In genomic region chr14:54925349-54926342, GRCm38 (mm10) we compare ENCODE assay signal across 7 mouse cellular contexts. TPM values are rescaled to one million over a fixed set of nuclear protein-coding genes. Genes with fewer than 3 reads are reported as not detected.
DNase-seq lines count a peak whose midpoint lies in the region; ATAC-seq and TF ChIP-seq lines count a peak whose summit lies in the region.

Efs (minus strand) TSS chr14:54926126.

- no peaks in the 10 kb centered on the region for H3K79me2 ChIP-seq in myocyte (ENCODE audit: control insufficient read depth, insufficient read depth)

- no peaks in the 10 kb centered on the region for H3K9me3 ChIP-seq in intestine, embryonic 15.5 days

- no peak for TF ChIP-seq POLR2A in myocyte (IDR thresholded peaks at IDR 0.05; ENCODE audit: insufficient read length, low read depth)

- DNase-seq in brain, adult 2 months (ENCODE audit: low read depth, low spot score), result peak; percentile 70
- peak; percentile 82 for DNase-seq in embryo, embryonic 11 days
- peak; percentile 49 to 65 for DNase-seq in gastrocnemius, postnatal 36 days
- peak; percentile 24 for DNase-seq in liver
- DNase-seq in urinary bladder, postnatal 10 days (ENCODE audit: low spot score), result peak; percentile 44

- peaks cover 15% of the 10 kb centered on the region; the same call in 1 of the 2 replicates for H3K27me3 ChIP-seq in intestine, embryonic 15.5 days (replicated peaks)
- H3K27me3 ChIP-seq in myocyte (ENCODE audit: control insufficient read depth, insufficient read depth, insufficient read length), result peaks cover 31% of the 10 kb centered on the region

- no peak within 1 kb of the TSS for H3ac ChIP-seq in myocyte (ENCODE audit: control insufficient read depth, insufficient read length)

- peak within 1 kb of the TSS; percentile 99 for H3K27ac ChIP-seq in intestine, embryonic 15.5 days

- intact Hi-C loops in gastrocnemius, postnatal 36 days (cut with DNase I), result no loop called here

- ATAC-seq in intestine, embryonic 15.5 days, result peak; percentile 68

- H3K36me3 ChIP-seq in intestine, embryonic 15.5 days, result peaks cover 5% of the 10 kb centered on the region; the same call in 1 of the 2 replicates
- no peaks in the 10 kb centered on the region for H3K36me3 ChIP-seq in myocyte (ENCODE audit: control insufficient read depth, insufficient read depth)

- peak within 1 kb of the TSS; percentile 94 for H3K4me2 ChIP-seq in intestine, embryonic 15.5 days (replicated peaks)
- peak within 1 kb of the TSS; percentile 34 for H3K4me2 ChIP-seq in myocyte (ENCODE audit: low read depth)

- H3K4me3 ChIP-seq in intestine, embryonic 15.5 days (replicated peaks), result peak within 1 kb of the TSS; percentile 58
- H3K4me3 ChIP-seq in myocyte, result no peak within 1 kb of the TSS

- peaks cover 21% of the 10 kb centered on the region for H3K4me1 ChIP-seq in intestine, embryonic 15.5 days (replicated peaks)

- 3% methylated on average over 57 of the region's 57 CpGs for WGBS in intestine, embryonic 15.5 days

- H3K9ac ChIP-seq in intestine, embryonic 15.5 days, result peak within 1 kb of the TSS; percentile 86

TF ChIP-seq in myocyte, 11 proteins besides CTCF, POLR2A, EP300 and RAD21:
- TF ChIP-seq MAX (IDR thresholded peaks at IDR 0.05; ENCODE audit: low read depth) (no peak), MYOD1 (IDR thresholded peaks at IDR 0.05; ENCODE audit: control insufficient read depth in 1 of 3, insufficient read length in 2 of 3, low read depth in 2 of 3) (peak in 1 of 3 experiments; percentile 11)
TF ChIP-seq in myocyte: peak in this region for 1.

RNA-seq across cellular contexts. Expression of gene Efs, which starts in this region (rescaled TPM):
- 1 to 10 TPM; 2.1 to 2.5 TPM for total RNA-seq in gastrocnemius, postnatal 36 days (2021)
- polyA plus RNA-seq in intestine, embryonic 15.5 days (2015; fragmentation: Nextera tagmentation; extraction: Ambion mirVana), result 20.0 and 20.7 TPM in 2 replicates
- polyA plus RNA-seq in myocyte (2012; fragmentation: generic; extraction: Trizol), result 0.95 TPM

Comparison
In these comparisons a context has a peak if more than half of its experiments do, and no peak if none do; other contexts are left out.
1. RNA of gene Efs (polyA plus RNA-seq): 20.0 to 20.7 TPM in intestine, embryonic 15.5 days; 0.95 TPM in myocyte (single experiment); every median in the first group is over 10 times any median in the second.
2. DNase-seq: peak in every context shown above with its lines; median percentile 82 in embryo, embryonic 11 days; 70 in brain, adult 2 months; 57 in gastrocnemius, postnatal 36 days; 44 in urinary bladder, postnatal 10 days; 24 in liver.